7 mouse cellular contexts compared by ENCODE assay signal in the genomic region with DNA sequence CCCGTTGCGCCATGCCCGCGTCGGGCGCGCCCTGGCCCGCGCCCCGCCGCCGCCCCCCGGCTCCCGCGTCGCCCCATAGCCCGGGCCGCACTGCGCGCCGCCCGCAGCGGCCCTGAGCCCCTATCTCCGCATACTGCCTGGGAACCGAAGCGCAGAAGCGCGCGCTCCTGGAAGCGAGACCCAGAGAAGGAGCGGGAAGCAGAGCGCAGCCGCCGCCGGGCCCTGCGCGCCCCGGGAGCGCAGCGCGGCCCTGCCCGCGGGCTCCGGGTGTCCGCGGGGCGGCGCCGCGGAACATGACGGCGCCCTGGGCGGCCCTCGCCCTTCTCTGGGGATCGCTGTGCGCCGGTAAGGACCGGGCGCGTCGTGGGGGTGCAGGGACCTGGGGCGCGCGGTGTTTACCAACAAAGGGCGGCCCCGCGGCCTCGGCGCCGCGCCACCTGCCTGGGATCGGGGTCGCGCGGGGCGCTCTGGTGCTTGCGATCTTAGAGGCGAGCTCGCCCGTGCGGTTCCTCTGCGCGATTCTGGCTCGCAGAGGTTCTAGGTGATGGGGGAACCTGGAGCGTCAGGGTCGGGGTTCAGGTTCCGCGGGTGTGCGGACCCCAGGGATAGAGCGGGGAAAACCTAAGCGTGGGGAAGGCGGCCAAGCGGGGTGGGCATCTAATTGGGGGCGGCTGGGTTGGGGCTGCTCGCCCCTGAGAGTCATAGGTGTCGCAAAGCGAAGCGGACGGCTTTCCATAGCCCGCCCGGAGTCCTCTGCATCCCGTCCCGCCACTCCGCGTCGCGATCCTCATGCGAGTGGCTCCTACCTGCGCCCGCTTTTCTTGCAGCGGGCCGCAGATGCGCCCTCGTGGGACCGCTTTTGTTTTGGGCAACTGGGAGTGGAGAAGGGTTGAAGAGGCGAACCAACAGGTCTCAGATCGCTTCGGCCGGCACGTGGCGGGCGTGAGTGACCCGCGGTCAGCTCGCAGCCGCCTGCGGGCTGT. TPM values are rescaled to one million over a fixed set of nuclear protein-coding genes. Genes with fewer than 3 reads are reported as not detected.
DNase-seq lines count a peak whose midpoint lies in the region; ATAC-seq lines count a peak whose summit lies in the region.

No protein-coding gene starts in this region.

- H3K9me3 ChIP-seq in intestine, embryonic 16.5 days (ENCODE audit: control insufficient read depth, low read length): no peaks in the 10 kb centered on the region
- no peaks in the 10 kb centered on the region for H3K9me3 ChIP-seq in limb, embryonic 13.5 days
- H3K9me3 ChIP-seq in midbrain, embryonic 15.5 days: no peaks in the 10 kb centered on the region
- no peaks in the 10 kb centered on the region for H3K9me3 ChIP-seq in stomach, embryonic 16.5 days (replicated peaks; ENCODE audit: control insufficient read depth, low read length)

- no peaks in the 10 kb centered on the region for H3K36me3 ChIP-seq in intestine, embryonic 16.5 days (ENCODE audit: control insufficient read depth, insufficient read depth, low read length)
- 0 out of 2 replicates have a peak, but pooled peaks cover 7% of the 10 kb centered on the region for H3K36me3 ChIP-seq in limb, embryonic 13.5 days
- H3K36me3 ChIP-seq in midbrain, embryonic 15.5 days (replicated peaks): no peaks in the 10 kb centered on the region
- H3K36me3 ChIP-seq in stomach, embryonic 16.5 days (ENCODE audit: control insufficient read depth, insufficient read depth, low read length): no peaks in the 10 kb centered on the region

- H3K4me1 ChIP-seq in intestine, embryonic 16.5 days (ENCODE audit: control insufficient read depth, insufficient read depth, low read length): peaks cover 14% of the 10 kb centered on the region
- H3K4me1 ChIP-seq in limb, embryonic 13.5 days: peaks cover 35% of the 10 kb centered on the region
- H3K4me1 ChIP-seq in midbrain, embryonic 15.5 days: peaks cover 40% of the 10 kb centered on the region
- peaks cover 9% of the 10 kb centered on the region; the same call in 1 of the 2 replicates for H3K4me1 ChIP-seq in stomach, embryonic 16.5 days (ENCODE audit: control insufficient read depth, insufficient read depth, low read length)

- ATAC-seq in intestine, embryonic 16.5 days: 0 out of 2 replicates have a peak, but pooled peaks have one; percentile 9
- ATAC-seq in limb, embryonic 13.5 days (ENCODE audit: low FRiP score, low read depth): peak; percentile 57
- ATAC-seq in midbrain, embryonic 15.5 days (replicated peaks): peak; percentile 45
- no peak; the same call in 1 of the 2 replicates for ATAC-seq in stomach, embryonic 16.5 days (ENCODE audit: insufficient read depth, low FRiP score)

- H3K4me3 ChIP-seq in intestine, embryonic 16.5 days (ENCODE audit: low read length): peak overlapping the region; percentile 77
- peak overlapping the region; percentile 83 for H3K4me3 ChIP-seq in limb, embryonic 13.5 days
- peak overlapping the region; percentile 68 for H3K4me3 ChIP-seq in midbrain, embryonic 15.5 days
- H3K4me3 ChIP-seq in stomach, embryonic 16.5 days (replicated peaks; ENCODE audit: low read length): peak overlapping the region; percentile 86

- WGBS in intestine, embryonic 16.5 days: under 1% methylated on average over 124 of the region's 127 CpGs
- under 1% methylated on average over 126 of the region's 127 CpGs for WGBS in limb, embryonic 13.5 days
- under 1% methylated on average over 123 of the region's 127 CpGs for WGBS in midbrain, embryonic 15.5 days
- under 1% methylated on average over 108 of the region's 127 CpGs for WGBS in stomach, embryonic 16.5 days

- intact Hi-C loops in gastrocnemius, postnatal 14 days (cut with DNase I; ENCODE audit: low total_unique reads): no loop called here

- no peaks in the 10 kb centered on the region for H3K27me3 ChIP-seq in intestine, embryonic 16.5 days (replicated peaks; ENCODE audit: control insufficient read depth, insufficient read depth, low read length)
- H3K27me3 ChIP-seq in limb, embryonic 13.5 days: no peaks in the 10 kb centered on the region
- H3K27me3 ChIP-seq in midbrain, embryonic 15.5 days (replicated peaks): no peaks in the 10 kb centered on the region
- H3K27me3 ChIP-seq in stomach, embryonic 16.5 days (ENCODE audit: control insufficient read depth, insufficient read depth, low read length): no peaks in the 10 kb centered on the region

- H3K4me2 ChIP-seq in intestine, embryonic 16.5 days (ENCODE audit: low read depth, low read length): peak overlapping the region; percentile 98
- H3K4me2 ChIP-seq in limb, embryonic 13.5 days (replicated peaks): peak overlapping the region; percentile 96
- peak overlapping the region; percentile 77 for H3K4me2 ChIP-seq in midbrain, embryonic 15.5 days
- H3K4me2 ChIP-seq in stomach, embryonic 16.5 days (ENCODE audit: low read depth, low read length): peak overlapping the region; percentile 98

- peak overlapping the region; percentile 93 for H3K27ac ChIP-seq in intestine, embryonic 16.5 days (ENCODE audit: low read length)
- peak overlapping the region; percentile 96 for H3K27ac ChIP-seq in limb, embryonic 13.5 days
- peak overlapping the region; percentile 99 for H3K27ac ChIP-seq in midbrain, embryonic 15.5 days
- H3K27ac ChIP-seq in stomach, embryonic 16.5 days (ENCODE audit: low read length): peak overlapping the region; percentile 99

- peak; percentile 13 for DNase-seq in adrenal gland, adult 8-10 months
- DNase-seq in cerebellum, postnatal 4 days (ENCODE audit: low spot score in 2 of 2): peak; percentile 29 to 52
- peak; percentile 49 for DNase-seq in gastrocnemius, postnatal 14 days

- H3K9ac ChIP-seq in intestine, embryonic 16.5 days (ENCODE audit: low read depth, low read length): peak overlapping the region; percentile 93
- peak overlapping the region; percentile 97 for H3K9ac ChIP-seq in limb, embryonic 13.5 days
- peak overlapping the region; percentile 99 for H3K9ac ChIP-seq in midbrain, embryonic 15.5 days
- peak overlapping the region; percentile 98 for H3K9ac ChIP-seq in stomach, embryonic 16.5 days (ENCODE audit: low read length)

RNA-seq across cellular contexts. Expression of gene Acvr2b, which starts 0.6 kb away (rescaled TPM):
- 10 to 100 TPM in 2 of 4 experiments, 1 to 10 TPM in 2; 5.7 to 12.7 (median 10.7) TPM for total RNA-seq in adrenal gland, adult 8-10 months (2022)
- 1 to 10 TPM; 6.5 to 7.3 TPM for total RNA-seq in gastrocnemius, postnatal 14 days (2021)
- 6.3 and 8.4 TPM in 2 replicates for polyA plus RNA-seq in intestine, embryonic 16.5 days (2015; fragmentation: Nextera tagmentation; extraction: Ambion mirVana)
- polyA plus RNA-seq in limb, embryonic 13.5 days (2015; fragmentation: Nextera tagmentation; extraction: Ambion mirVana): 23.1 and 26.3 TPM in 2 replicates
- polyA plus RNA-seq in midbrain, embryonic 15.5 days (2015; fragmentation: Nextera tagmentation; extraction: Ambion mirVana): 65.4 and 67.3 TPM in 2 replicates
- polyA plus RNA-seq in stomach, embryonic 16.5 days (2015; fragmentation: Nextera tagmentation; extraction: Ambion mirVana): 5.9 and 6.8 TPM in 2 replicates

RNA-seq across cellular contexts. Expression of gene Slc22a14, which starts 37.2 kb away (rescaled TPM):
- total RNA-seq in adrenal gland, adult 8-10 months (2022): not detected
- not detected for total RNA-seq in gastrocnemius, postnatal 14 days (2021)
- polyA plus RNA-seq in intestine, embryonic 16.5 days (2015; fragmentation: Nextera tagmentation; extraction: Ambion mirVana): 0.10 and 0.16 TPM in 2 replicates
- 0.09 TPM in 1 of 2 replicates, not detected in the other for polyA plus RNA-seq in limb, embryonic 13.5 days (2015; fragmentation: Nextera tagmentation; extraction: Ambion mirVana)
- polyA plus RNA-seq in midbrain, embryonic 15.5 days (2015; fragmentation: Nextera tagmentation; extraction: Ambion mirVana): not detected in 2 replicates
- not detected in 2 replicates for polyA plus RNA-seq in stomach, embryonic 16.5 days (2015; fragmentation: Nextera tagmentation; extraction: Ambion mirVana)

RNA-seq across cellular contexts. Expression of gene Exog, which starts 42.2 kb away (rescaled TPM):
- total RNA-seq in adrenal gland, adult 8-10 months (2022): 1 to 10 TPM; 4.6 to 5.9 (median 4.9) TPM
- total RNA-seq in gastrocnemius, postnatal 14 days (2021): 1 to 10 TPM; 1.4 to 1.9 TPM
- 15.3 and 17.5 TPM in 2 replicates for polyA plus RNA-seq in intestine, embryonic 16.5 days (2015; fragmentation: Nextera tagmentation; extraction: Ambion mirVana)
- polyA plus RNA-seq in limb, embryonic 13.5 days (2015; fragmentation: Nextera tagmentation; extraction: Ambion mirVana): 40.7 and 42.3 TPM in 2 replicates
- 53.3 and 53.4 TPM in 2 replicates for polyA plus RNA-seq in midbrain, embryonic 15.5 days (2015; fragmentation: Nextera tagmentation; extraction: Ambion mirVana)
- 21.5 and 23.2 TPM in 2 replicates for polyA plus RNA-seq in stomach, embryonic 16.5 days (2015; fragmentation: Nextera tagmentation; extraction: Ambion mirVana)

RNA-seq across cellular contexts. Expression of gene Xylb, which starts 45.4 kb away (rescaled TPM):
- total RNA-seq in adrenal gland, adult 8-10 months (2022): 1 to 10 TPM in 3 of 4 experiments, under 1 TPM in 1; 0.87 to 2.2 (median 1.5) TPM
- under 1 TPM; 0.27 to 0.35 TPM for total RNA-seq in gastrocnemius, postnatal 14 days (2021)
- polyA plus RNA-seq in intestine, embryonic 16.5 days (2015; fragmentation: Nextera tagmentation; extraction: Ambion mirVana): 17.4 and 18.5 TPM in 2 replicates
- 6.2 and 6.4 TPM in 2 replicates for polyA plus RNA-seq in limb, embryonic 13.5 days (2015; fragmentation: Nextera tagmentation; extraction: Ambion mirVana)
- polyA plus RNA-seq in midbrain, embryonic 15.5 days (2015; fragmentation: Nextera tagmentation; extraction: Ambion mirVana): 2.7 TPM in 2 replicates
- polyA plus RNA-seq in stomach, embryonic 16.5 days (2015; fragmentation: Nextera tagmentation; extraction: Ambion mirVana): 7.0 and 8.5 TPM in 2 replicates
